Mouse (Mus musculus) cerebellum, postnatal 25 days (tissue): ENCODE measurements around the gene Vmn2r117.
"Not testable (repeated sequence)": the region's sequence is repeated elsewhere in the genome, so short reads cannot be mapped to it uniquely, and the experiment has no call there.

ENCODE experiments used
- DNase-seq, 2 experiments: peaks; one replicate each; pipeline ENCODE4 v3.0.0; 2021; ENCODE audit warnings: mixed read lengths in 2 of 2

Vmn2r117 gene

GRCm38 (mm10) chr17:23479599-23479998 is at the start of gene Vmn2r117:
Vmn2r117 (minus strand) TSS chr17:23479699.
- DNase-seq: not testable (repeated sequence)

GRCm38 (mm10) chr17:23522941-23523732 is 43.6 kb upstream of the Vmn2r117 start:
- not testable (repeated sequence) for DNase-seq

GRCm38 (mm10) chr17:23518701-23519423 is 39.4 kb upstream of the Vmn2r117 start:
- DNase-seq: no peak

- no peak for DNase-seq
Observed at GRCm38 (mm10) chr17:23433150-23433679, 46.3 kb downstream of the Vmn2r117 start.
